Mouse (Mus musculus): ENCODE data around the gene Proca1. TPM values are rescaled to one million over a fixed set of nuclear protein-coding genes. Genes with fewer than 3 reads are reported as not detected.

The Proca1 gene
- polyA plus RNA-seq, 1 experiment = 0.20 TPM

GRCm38 (mm10) chr11:78176402-78176862, 16.8 kb upstream of the Proca1 start, which contains the start of the genes Nek8 and Tlcd1:
TSS of gene Nek8 (minus strand) at chr11:78176675.
TSS of gene Tlcd1 (plus strand) at chr11:78176711.
- H3K27me3 ChIP-seq (ENCODE audit: control insufficient read depth, insufficient read depth, low read length) = no peaks in the 10 kb centered on the region
- TF ChIP-seq POLR2A (IDR thresholded peaks at IDR 0.05; ENCODE audit: low read depth, low read length) (no peak), CTCF (IDR thresholded peaks at IDR 0.05; ENCODE audit: extremely low read depth, insufficient read depth, insufficient read length, insufficient replicate concordance) (no peak)
- WGBS = under 1% methylated on average over 32 of the region's 32 CpGs
- peaks cover 8% of the 10 kb centered on the region for H3K4me1 ChIP-seq (ENCODE audit: control insufficient read depth, insufficient read depth, insufficient read length)
- DNase-seq (ENCODE audit: low read depth in 1 of 2, low spot score in 2 of 2) = peak; percentile 81 to 91
- H3K36me3 ChIP-seq (ENCODE audit: control insufficient read depth, insufficient read depth, low read length) = peaks cover 14% of the 10 kb centered on the region
- peak within 1 kb of the TSS; percentile 96 for H3K27ac ChIP-seq (ENCODE audit: insufficient read depth, low read length)
- peak within 1 kb of the TSS; percentile 92 for H3K4me3 ChIP-seq (ENCODE audit: extremely low read depth, insufficient read depth, insufficient read length)

- under 1% methylated on average over 23 of the region's 23 CpGs for WGBS
- Histone ChIP-seq H3K36me3 (ENCODE audit: control insufficient read depth, insufficient read depth, low read length) (peaks cover 15% of the 10 kb centered on the region), H3K27ac (ENCODE audit: insufficient read depth, low read length) (peak overlapping the region; percentile 96), H3K27me3 (ENCODE audit: control insufficient read depth, insufficient read depth, low read length) (no peaks in the 10 kb centered on the region), H3K4me1 (ENCODE audit: control insufficient read depth, insufficient read depth, insufficient read length) (peaks cover 8% of the 10 kb centered on the region), H3K4me3 (ENCODE audit: extremely low read depth, insufficient read depth, insufficient read length) (peak overlapping the region; percentile 92)
- TF ChIP-seq CTCF (IDR thresholded peaks at IDR 0.05; ENCODE audit: extremely low read depth, insufficient read depth, insufficient read length, insufficient replicate concordance) (no peak), POLR2A (IDR thresholded peaks at IDR 0.05; ENCODE audit: low read depth, low read length) (no peak)
- no peak for DNase-seq (ENCODE audit: low read depth in 1 of 2, low spot score in 2 of 2)
These were observed 16.3 kb upstream of the Proca1 start for GRCm38 (mm10) chr11:78176905-78177331.

GRCm38 (mm10) chr11:78177437-78177836, 15.8 kb upstream of the Proca1 start:
- WGBS = 1% methylated on average over 10 of the region's 10 CpGs
- Histone ChIP-seq H3K27me3 (ENCODE audit: control insufficient read depth, insufficient read depth, low read length) (no peaks in the 10 kb centered on the region), H3K36me3 (ENCODE audit: control insufficient read depth, insufficient read depth, low read length) (peaks cover 17% of the 10 kb centered on the region), H3K4me3 (ENCODE audit: extremely low read depth, insufficient read depth, insufficient read length) (peak overlapping the region; percentile 92), H3K27ac (ENCODE audit: insufficient read depth, low read length) (peak overlapping the region; percentile 96; the same call in 1 of the 2 replicates), H3K4me1 (ENCODE audit: control insufficient read depth, insufficient read depth, insufficient read length) (peaks cover 8% of the 10 kb centered on the region)
- DNase-seq (ENCODE audit: low read depth in 1 of 2, low spot score in 2 of 2) = no peak
- TF ChIP-seq POLR2A (IDR thresholded peaks at IDR 0.05; ENCODE audit: low read depth, low read length) = no peak
- no peak for TF ChIP-seq CTCF (IDR thresholded peaks at IDR 0.05; ENCODE audit: extremely low read depth, insufficient read depth, insufficient read length, insufficient replicate concordance)

GRCm38 (mm10) chr11:78177903-78178858, 15.0 kb upstream of the Proca1 start:
- TF ChIP-seq CTCF (IDR thresholded peaks at IDR 0.05; ENCODE audit: extremely low read depth, insufficient read depth, insufficient read length, insufficient replicate concordance) (peak; percentile 94), POLR2A (IDR thresholded peaks at IDR 0.05; ENCODE audit: low read depth, low read length) (no peak)
- peaks cover 8% of the 10 kb centered on the region for H3K4me1 ChIP-seq (ENCODE audit: control insufficient read depth, insufficient read depth, insufficient read length)
- peak overlapping the region; percentile 92 for H3K4me3 ChIP-seq (ENCODE audit: extremely low read depth, insufficient read depth, insufficient read length)
- peak overlapping the region; percentile 96 for H3K27ac ChIP-seq (ENCODE audit: insufficient read depth, low read length)
- WGBS = under 1% methylated on average over 77 of the region's 84 CpGs
- no peaks in the 10 kb centered on the region for H3K27me3 ChIP-seq (ENCODE audit: control insufficient read depth, insufficient read depth, low read length)
- DNase-seq (ENCODE audit: low read depth in 1 of 2, low spot score in 2 of 2) = peak; percentile 71 to 89
- peaks cover 18% of the 10 kb centered on the region for H3K36me3 ChIP-seq (ENCODE audit: control insufficient read depth, insufficient read depth, low read length)

GRCm38 (mm10) chr11:78178859-78179437, 14.2 kb upstream of the Proca1 start:
- no peak for DNase-seq (ENCODE audit: low read depth in 1 of 2, low spot score in 2 of 2)
- TF ChIP-seq POLR2A (IDR thresholded peaks at IDR 0.05; ENCODE audit: low read depth, low read length) (no peak), CTCF (IDR thresholded peaks at IDR 0.05; ENCODE audit: extremely low read depth, insufficient read depth, insufficient read length, insufficient replicate concordance) (no peak)
- Histone ChIP-seq H3K27ac (ENCODE audit: insufficient read depth, low read length) (peak overlapping the region; percentile 73), H3K27me3 (ENCODE audit: control insufficient read depth, insufficient read depth, low read length) (no peaks in the 10 kb centered on the region), H3K4me3 (ENCODE audit: extremely low read depth, insufficient read depth, insufficient read length) (peak overlapping the region; percentile 55), H3K4me1 (ENCODE audit: control insufficient read depth, insufficient read depth, insufficient read length) (peaks cover 8% of the 10 kb centered on the region), H3K36me3 (ENCODE audit: control insufficient read depth, insufficient read depth, low read length) (peaks cover 18% of the 10 kb centered on the region)
- 4% methylated on average over 29 of the region's 29 CpGs for WGBS

GRCm38 (mm10) chr11:78179438-78179999, 13.7 kb upstream of the Proca1 start:
- WGBS = 55% methylated on average over 8 of the region's 8 CpGs
- no peak overlapping the region for H3K27ac ChIP-seq (ENCODE audit: insufficient read depth, low read length)
- DNase-seq (ENCODE audit: low read depth in 1 of 2, low spot score in 2 of 2) = no peak
- peaks cover 18% of the 10 kb centered on the region for H3K36me3 ChIP-seq (ENCODE audit: control insufficient read depth, insufficient read depth, low read length)
- no peaks in the 10 kb centered on the region for H3K27me3 ChIP-seq (ENCODE audit: control insufficient read depth, insufficient read depth, low read length)
- H3K4me1 ChIP-seq (ENCODE audit: control insufficient read depth, insufficient read depth, insufficient read length) = peaks cover 8% of the 10 kb centered on the region
- TF ChIP-seq POLR2A (IDR thresholded peaks at IDR 0.05; ENCODE audit: low read depth, low read length) (no peak), CTCF (IDR thresholded peaks at IDR 0.05; ENCODE audit: extremely low read depth, insufficient read depth, insufficient read length, insufficient replicate concordance) (no peak)
- H3K4me3 ChIP-seq (ENCODE audit: extremely low read depth, insufficient read depth, insufficient read length) = no peak overlapping the region
